Mouse (Mus musculus): ENCODE measurements at regions not wholly inside any gene's neighbourhood (a gene's known extent, or its start where the extent isn't known, plus 50 kb on each side); places are given as distances from the start of the nearest gene placed in this dataset.

DNA sequence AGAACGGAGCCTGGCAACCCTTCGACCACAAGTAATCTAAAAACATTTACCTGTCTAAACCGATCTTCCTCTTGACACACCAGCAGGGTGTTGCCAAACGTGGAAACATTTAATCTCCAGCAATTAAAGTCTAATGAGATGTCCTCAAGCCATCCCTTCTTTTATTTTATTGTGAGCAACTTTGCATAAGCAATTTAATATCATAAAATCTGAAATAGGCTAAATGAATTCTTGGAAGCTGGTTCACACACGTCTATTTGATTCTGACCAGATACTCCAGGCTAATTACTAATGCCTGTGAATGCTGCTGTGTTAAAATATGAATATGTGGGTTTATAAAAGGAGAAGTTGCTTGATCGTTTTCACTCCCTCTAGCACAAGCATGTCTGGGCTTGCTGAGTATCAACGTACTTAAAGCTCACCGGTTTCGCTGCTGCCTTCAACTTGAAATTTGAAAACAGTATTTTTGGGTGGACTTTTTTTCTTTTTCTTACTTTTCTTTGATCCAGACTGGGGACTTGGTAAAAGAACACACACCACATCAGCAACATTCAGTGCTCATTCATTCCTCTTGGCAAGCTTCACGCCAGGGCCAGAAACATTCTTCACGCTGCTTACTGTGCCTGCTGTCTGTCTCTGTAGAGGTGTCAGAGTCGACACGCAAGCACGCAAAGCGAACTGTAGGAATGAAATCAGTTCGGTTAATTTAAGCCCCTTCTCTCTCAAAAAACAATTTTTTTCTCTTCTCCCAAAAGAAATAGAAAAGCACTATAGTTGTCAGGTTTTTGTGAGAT lies 194.4 kb downstream of the Npr3 start:
- DNase-seq, result peak; percentile 9

DNA sequence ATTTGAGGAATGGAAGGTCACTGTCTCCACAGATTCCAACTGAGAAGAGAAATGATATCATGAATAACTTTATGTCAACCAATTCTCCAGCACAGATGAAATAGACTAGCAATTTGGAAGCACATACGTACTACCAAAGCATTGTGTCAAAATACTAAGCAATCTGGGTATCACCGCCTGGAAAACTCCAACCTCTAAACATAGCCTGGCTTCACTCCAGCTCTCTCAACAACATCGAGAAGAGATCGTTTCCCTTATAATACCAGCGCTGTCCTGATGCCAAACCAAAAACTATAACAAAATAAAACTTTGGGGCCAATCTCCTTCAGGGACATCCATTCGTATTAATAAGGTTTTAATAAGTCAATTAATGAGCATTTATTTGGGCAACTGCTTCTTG lies 205.8 kb downstream of the Npr3 start:
- DNase-seq, result no peak

DNA sequence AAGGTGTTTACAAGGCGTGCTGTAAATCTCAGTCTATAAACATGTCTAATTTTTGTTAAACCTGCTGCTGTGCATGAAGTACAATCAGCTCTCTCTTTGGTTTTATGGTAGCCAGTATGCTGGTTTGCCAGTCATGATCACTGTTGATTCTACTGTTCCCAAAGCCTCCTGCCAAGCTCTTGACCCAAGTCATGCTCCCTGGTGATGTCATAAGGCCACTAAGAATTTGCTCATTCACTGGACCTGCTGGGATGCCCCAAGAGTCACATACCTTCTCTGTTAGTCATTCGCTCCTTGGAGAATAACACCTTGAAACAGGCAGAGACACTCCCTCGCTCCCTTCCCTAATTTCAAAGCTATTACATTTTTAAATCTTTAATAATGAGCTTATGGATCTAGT lies 207.2 kb downstream of the Npr3 start:
- no peak for DNase-seq

DNA sequence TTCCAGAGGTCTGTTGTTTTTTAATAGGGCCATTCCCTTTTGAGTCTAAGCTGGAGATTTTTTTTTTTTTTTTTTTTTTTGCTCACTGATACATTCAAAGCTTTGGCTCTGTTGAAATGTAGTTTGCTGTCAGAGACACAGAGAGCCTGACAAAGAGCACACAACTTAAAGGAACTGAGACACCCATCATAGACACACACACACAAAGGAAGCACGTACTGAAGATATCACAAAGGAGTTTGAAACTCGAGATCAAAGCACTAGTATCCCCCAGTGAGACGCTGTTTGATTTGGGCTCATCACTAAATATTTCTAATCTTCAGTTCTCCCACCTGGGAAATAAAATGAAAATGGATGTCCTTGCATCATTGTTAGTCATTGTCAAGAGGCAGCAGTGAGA lies 210.0 kb downstream of the Npr3 start:
- no peak for DNase-seq

DNA sequence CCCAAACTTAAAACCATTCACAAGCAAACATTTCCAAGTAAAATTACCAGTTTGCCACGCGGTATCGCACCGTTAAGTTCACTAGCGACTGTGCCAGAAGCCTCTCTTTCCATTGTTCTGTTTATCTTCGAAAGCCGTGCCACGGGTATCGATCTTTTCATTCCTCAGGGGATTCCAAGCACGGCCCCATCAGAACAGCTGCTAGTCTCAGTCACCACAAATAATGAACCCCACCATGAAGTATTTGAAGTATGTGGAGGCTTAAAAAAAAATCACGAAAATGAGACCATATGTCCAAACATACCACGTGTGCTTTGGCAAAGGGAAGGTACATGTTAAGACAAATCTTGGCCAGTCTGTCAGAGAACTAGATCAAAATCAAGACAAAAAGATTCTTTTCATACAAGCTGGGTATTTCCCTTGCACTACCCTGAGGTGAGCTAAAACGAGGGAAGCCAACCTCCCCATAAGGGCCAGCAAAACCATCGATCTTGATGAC lies 213.3 kb downstream of the Npr3 start:
- DNase-seq, result no peak

DNA sequence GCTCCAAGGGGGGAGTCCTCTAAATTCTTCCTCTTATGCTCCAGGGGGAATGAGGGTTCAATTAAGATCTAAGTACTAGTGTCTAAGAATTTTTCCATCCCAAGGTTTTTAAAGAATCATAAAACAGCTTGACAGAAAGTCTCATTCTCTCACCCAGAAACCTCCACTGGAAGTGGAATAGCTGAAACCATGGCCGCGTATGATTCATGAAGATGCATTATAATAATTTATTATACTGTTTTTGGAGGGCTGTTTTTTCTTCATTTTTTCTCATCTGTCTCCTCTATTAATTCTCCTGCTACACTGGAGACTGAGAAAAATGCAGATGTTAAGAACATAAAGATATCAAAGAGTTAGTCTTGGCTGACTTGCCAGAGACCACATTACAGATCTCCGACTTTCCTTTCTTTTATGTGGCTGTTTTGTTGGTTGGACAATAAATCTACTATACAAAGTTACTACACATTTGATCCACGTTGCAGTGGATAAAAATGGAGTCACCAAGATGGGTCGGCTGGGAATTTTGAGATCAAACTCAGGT lies 242.2 kb downstream of the Npr3 start:
- no peak for DNase-seq

DNA sequence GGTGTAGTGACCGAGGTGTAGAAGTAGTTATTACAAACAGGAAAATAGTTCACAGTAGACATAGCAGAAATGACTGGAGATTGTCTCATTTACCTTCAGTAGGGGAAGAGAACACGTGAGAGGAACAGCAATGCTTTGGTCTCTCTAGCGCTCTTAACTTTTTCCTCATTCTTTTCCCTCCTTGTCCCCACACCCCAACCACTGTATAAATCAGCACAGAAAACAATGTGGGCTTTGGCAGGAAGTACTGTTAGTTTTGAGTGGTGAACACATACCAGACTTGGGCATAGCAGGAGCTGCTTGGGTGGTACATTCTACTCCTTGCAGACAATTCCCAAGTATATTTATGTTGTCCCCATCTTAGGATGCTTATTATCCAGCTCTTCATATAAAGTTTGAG lies 251.9 kb downstream of the Npr3 start:
- DNase-seq, result no peak

DNA sequence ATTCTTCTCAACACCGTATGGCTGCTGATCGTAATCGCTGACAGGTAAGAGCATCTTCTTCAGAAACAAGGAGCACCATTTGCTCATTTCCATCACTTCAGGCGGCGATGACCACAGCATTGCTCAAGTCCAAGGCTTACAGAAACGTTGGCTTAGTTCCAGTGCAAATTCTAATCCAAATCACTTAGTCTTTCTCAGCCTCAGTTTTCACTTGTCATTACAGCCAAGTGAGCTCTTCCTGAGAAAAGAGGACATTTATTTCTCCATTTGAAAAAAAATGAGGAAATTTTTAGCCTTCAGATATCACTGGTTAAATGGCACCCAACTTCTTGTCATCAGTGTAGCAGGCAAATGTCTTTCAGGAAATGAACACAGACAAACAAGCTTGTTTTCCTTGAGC lies 246.8 kb upstream of the Tars start:
- DNase-seq, result no peak

DNA sequence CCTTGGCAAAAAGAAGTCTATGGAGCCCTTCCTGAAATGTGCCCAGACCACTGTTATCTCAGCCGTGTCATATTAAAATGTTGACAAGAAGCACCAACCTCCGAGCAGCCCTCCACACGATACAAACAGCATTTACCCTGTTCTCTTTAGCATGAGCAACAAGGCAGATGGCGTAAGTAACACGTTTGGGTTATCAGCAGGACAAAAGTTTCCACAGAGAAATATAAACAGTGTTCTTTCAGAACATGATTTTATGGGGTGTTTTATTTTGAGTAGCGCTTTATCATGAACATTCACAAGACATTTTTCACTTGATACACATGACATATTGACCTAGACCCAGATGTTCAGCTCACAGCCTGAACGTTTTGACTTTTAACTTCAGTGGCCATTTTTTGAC lies 245.3 kb upstream of the Tars start:
- DNase-seq, result no peak

DNA sequence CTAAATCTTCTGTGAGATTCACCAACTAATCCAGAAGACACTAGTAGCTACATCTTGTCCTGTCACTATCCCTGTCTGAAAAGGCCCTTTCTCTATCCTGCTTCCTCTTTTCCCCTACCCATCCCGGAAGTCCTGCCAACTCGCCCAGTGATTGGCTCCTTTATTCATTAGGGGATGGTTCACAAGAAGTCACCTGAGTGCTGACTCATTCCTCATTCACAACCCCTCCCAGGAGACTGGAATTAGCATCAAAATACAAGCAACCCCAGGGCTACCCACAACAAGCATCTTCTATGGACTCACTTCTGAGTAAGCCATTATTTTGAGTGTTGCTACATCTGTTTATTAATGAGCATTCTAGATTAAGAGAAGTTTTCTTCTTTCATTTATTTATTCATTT lies 231.2 kb upstream of the Tars start:
- DNase-seq, result no peak

DNA sequence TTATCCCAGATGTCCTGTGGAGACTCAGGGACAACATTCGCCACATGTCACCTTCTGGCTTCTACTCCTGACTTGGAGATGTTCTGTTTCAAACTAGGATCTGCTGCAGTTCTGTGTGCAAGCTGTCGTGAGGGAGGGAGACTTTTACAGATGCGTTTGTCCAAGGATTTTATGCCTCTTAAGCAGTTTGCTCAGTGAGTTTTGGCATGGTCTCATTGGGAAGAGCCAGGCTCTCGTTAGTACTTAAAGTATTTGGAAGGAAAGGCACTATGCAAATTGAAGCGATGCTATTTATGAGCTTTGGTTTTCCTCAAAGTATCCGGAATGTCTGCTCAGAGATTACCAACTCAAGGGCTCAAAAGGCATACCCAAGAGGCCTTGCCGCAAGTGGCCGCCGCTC lies 227.0 kb upstream of the Tars start:
- no peak for DNase-seq

DNA sequence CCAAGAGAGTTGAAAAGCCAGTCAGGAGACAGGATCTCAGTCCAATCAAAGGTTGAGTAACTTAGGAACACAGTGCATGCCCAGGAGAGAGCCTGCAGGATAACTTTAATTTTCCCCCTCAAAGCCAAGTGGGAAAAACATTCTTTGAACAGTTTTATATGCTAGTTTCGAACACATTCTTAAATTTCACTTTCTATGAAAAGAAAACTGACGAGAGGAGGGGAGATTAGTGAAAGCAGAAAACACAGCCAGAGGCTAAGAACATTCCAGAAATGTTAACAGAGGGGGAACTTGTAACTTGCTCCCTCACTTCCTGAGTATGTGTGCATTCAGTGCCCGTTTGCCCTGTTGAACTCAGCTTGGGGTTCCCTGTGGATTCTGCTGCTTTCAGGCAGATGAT lies 213.0 kb upstream of the Tars start:
- DNase-seq, result no peak

DNA sequence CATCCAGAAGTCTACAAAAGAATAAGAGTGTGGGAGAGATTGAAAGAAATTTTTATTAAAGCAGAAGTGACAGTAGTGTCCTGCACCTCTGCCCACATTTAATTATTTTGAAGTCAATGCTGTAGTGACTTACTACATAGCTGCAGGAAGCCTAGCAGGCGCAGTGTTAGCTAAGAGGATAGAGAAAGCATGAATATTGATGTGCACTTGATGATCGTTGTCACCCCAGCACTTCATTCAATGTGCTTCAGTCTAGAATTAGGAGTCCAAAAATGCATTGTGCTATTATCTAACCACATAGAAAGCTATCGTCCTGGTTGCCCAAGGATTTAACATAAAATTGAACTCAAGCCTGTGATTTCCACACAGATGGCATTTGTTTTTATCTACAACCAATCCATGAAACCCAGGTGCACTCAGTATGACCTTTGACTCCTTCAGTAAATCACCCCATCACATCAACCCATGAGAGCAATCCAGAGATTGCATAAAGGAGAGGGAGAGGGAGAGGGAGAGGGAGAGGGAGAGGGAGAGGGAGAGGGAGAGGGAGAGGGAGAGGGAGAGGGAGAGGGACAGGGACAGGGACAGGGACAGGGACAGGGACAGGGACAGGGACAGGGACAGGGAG lies 210.7 kb upstream of the Tars start:
- no peak for DNase-seq

DNA sequence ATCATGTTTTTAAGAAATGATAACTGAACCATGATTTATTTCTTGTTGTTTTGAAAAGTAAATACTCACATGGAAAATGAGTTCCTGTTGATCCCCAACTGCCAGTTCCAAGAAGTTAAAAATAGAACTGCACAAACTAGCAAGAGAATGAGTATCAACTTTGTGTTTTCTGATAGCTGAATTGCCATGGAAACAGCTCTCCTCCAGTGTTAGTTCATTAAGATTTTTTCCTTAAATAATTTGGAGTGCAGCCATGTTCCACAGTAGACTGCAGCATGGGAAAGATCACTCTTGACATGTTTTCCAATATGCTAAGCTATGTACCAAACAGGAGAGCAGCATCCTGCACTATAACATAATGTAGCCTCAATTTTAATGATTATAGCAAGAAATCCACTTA lies 208.0 kb upstream of the Tars start:
- no peak for DNase-seq

DNA sequence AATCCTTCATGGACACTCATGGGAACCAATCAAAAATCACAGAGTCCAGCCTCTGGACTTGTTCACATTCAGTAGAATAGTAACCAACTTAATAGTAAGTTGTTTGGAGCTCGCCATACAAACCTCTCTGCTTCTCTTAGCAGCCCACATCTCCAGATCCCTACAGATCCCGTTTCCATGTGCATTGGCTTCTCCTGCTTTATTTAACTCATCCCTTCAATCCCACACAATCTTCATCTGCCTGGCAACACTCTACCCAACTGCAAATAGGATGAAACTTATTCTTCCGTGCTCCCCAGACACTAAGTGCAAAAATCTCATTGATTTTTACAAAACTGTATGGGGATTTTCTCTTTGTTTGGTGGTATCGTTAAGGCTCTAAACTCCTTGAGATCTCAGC lies 206.2 kb upstream of the Tars start:
- DNase-seq, result no peak

DNA sequence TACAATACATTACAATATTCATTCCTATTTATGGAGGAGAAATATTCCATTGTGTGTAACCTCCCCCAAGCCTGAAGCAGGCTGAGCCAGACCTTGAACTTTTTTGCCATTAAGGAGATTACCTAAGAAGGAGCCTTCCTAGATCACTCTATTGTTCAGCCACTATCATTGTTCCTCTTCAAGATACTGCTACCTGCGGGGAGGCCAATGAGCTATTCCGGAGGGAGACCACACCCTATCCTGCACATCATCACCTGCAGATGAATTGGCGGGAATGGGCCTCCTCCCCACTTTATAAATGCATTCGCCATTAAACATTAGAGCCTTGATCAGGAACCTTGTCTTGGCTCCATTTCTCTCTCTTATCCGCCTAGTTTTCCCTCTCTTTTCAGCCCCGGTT lies 197.6 kb upstream of the Tars start:
- DNase-seq, result no peak

DNA sequence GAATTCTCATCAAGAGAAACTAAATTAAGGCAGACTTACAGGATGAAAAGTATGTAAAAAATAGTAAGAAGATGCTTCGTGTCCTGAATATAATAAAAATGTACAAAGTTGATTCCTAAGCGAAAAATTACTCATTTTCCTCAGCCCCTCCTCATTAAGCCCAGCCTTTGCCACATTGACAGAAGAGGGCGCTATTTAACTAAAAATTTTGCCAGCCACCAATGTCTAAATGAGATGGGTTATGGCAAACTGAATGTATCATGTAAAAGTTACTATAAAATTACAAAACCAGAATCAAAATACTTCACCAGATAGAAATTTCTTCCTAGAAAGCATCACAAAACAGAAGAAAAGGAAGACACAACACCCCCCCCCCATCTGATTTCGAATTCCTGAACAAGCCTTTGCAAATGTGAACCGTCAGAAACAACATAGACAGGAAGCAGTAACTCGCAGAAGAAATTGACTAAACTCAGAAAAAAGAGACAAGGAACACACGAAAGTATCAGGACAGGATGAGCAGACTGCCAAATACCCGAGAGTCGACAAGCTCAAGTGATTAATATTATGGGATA lies 191.2 kb upstream of the Tars start:
- no peak for DNase-seq

DNA sequence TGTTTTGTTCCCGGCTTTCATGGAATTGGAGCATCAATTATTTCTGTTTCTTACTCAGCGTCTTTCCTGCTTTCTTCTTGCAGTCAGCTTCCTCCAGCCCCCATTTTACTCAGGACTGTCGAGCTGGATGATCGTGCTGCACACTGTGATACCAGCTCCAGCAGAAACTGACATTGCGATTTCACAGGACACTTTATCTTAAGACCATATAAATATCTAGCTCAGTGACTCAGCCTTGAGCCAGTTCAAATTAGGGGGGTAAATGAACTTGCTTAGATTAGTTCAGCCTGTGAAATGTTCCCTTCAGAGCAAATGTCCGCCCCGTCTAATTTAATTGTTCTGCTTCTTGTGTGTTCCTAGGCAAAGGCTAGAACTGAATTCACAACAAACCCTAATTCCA lies 190.3 kb upstream of the Tars start:
- no peak for DNase-seq

DNA sequence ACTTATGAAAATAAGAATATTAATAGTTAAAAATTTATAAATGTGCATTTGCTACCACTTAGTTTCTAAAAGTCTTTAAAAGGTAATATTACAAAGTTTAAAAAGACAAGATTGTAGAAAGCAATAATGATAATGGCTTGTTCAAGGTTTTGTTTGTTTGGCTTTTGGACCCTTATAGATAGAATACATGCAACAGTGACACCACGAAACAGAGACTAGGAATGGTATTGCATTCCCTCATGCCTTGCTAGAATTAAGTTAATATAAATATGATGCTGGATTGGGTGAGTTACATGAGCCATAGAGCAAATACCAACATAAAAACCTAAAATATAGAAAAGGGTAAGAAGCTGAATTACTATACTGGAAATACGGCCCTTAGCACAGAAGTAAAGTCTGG lies 186.9 kb upstream of the Tars start:
- DNase-seq, result no peak

DNA sequence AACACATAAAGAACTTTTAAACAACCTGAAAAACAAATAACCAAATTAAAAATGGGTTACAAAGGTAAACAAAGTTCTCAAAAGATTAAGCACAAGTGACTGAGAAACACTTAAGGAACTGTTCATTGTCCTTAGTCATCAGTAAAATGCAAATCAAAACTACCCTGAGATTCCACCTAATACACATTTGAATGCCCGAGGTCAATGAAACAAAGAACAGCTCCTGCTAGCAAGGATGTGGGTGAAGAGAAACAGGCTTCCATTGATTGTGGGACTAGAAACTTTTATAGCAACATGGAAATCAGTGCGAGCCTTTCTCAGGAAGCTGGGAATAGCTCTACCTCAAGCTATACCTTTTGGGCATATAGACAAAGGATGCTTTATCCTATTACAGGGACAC lies 184.7 kb upstream of the Tars start:
- DNase-seq, result no peak

DNA sequence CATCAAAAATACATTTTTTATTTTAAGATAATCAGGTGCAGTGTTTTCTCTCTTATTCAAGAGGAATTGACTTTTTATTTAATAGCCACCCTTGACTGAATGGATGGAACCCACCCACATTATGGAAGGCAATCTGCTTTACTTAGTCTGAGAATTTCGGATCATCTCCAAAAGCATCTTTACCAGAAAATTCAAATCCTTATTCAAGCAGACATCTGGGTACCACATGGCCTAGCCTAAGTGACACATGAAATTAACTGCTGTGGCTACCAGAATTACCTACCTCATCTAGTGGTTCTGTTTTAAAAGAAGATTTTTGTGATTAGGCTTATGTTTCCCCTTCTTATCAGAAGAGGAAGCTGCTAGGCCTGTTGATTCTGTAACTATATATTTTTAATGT lies 178.9 kb upstream of the Tars start:
- DNase-seq, result no peak

DNA sequence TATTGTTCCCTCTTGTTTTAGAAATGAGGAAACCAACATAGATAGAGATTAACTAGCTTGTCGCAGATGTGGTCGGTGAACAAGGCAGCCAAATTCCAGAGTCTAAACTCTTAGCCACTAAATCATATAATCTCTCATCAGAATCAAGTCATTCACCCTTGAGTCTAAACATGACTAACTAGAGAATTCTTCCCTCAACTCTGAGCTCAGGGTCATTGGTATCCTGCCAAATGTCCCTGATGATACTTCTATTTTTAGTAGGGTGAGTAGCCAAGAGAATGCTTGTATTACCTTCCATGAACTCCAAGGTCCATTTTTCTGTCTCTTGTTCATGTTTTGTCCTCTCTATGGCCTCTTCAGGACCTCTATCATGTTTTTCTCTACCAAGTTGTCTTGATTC lies 174.9 kb upstream of the Tars start:
- no peak for DNase-seq

DNA sequence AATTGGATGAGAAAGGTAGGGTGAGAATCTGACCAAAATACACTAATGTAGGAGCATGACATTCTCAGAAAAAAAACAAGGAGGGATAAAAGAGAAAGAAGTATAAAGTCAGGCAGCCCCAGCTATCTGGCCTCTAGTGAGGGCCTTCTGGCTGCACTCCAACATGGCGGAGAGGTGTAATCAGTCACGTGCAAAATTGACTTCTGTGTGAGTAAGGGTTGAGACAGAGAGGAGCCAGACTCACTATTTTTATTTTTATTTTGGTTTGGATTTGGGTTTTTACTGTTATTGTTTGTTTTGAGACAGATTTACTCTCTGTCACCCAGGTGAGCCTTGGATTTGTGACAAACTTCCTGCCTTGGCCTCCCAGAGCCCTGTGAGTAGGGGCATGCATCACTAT lies 174.0 kb upstream of the Tars start:
- no peak for DNase-seq

DNA sequence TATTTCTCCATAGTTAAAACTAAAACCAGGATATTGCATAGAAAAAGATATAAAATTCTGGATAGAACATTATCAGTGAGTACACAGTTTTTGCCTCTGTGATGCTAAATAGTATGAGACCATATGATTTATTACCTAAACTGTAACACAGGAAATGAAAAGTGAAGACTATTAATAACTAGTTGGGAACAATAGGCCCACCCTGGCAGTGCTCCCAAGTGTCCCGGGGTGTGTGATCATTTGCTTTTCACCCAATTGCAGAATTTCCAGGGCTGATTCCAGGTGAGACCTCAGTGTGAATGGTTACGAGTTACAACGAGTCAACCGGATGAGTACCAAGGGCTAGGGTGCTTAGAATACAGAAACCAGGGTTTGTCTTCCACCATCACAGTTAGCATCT lies 172.6 kb upstream of the Tars start:
- DNase-seq, result no peak
